Mouse (Mus musculus): ENCODE measurements around the gene Etfdh.
A peak's percentile ranks its signal among the peaks of the same experiment; 100 is the strongest.
"Not testable (repeated sequence)": the region's sequence is repeated elsewhere in the genome, so short reads cannot be mapped to it uniquely, and the experiment has no call there.

Gene Etfdh

GRCm38 (mm10) chr3:79578164-79578563 is 51.1 kb downstream of the Etfdh start:
- no peak for ATAC-seq (ENCODE audit: insufficient number of reproducible peaks, low FRiP score, low TSS enrichment)

- no peak for ATAC-seq (ENCODE audit: insufficient number of reproducible peaks, low FRiP score, low TSS enrichment)
Observed at GRCm38 (mm10) chr3:79577606-79578005, 51.7 kb downstream of the Etfdh start.

- no peak for ATAC-seq (ENCODE audit: insufficient number of reproducible peaks, low FRiP score, low TSS enrichment)
Observed at GRCm38 (mm10) chr3:79576865-79577264, 52.4 kb downstream of the Etfdh start.

- no peak for ATAC-seq (ENCODE audit: insufficient number of reproducible peaks, low FRiP score, low TSS enrichment)
Observed at GRCm38 (mm10) chr3:79576468-79576816, 52.9 kb downstream of the Etfdh start.

GRCm38 (mm10) chr3:79575576-79576467 is 53.5 kb downstream of the Etfdh start:
- ATAC-seq (ENCODE audit: insufficient number of reproducible peaks, low FRiP score, low TSS enrichment), result no peak

GRCm38 (mm10) chr3:79574336-79574735 is 55.0 kb downstream of the Etfdh start:
- no peak for ATAC-seq (ENCODE audit: insufficient number of reproducible peaks, low FRiP score, low TSS enrichment)

- ATAC-seq (ENCODE audit: insufficient number of reproducible peaks, low FRiP score, low TSS enrichment), result not testable (repeated sequence)
Observed at GRCm38 (mm10) chr3:79573376-79573775, 55.9 kb downstream of the Etfdh start.

GRCm38 (mm10) chr3:79572399-79572798 is 56.9 kb downstream of the Etfdh start:
- no peak for ATAC-seq (ENCODE audit: insufficient number of reproducible peaks, low FRiP score, low TSS enrichment)

GRCm38 (mm10) chr3:79569351-79569681 is 60.0 kb downstream of the Etfdh start:
- no peak for ATAC-seq (ENCODE audit: insufficient number of reproducible peaks, low FRiP score, low TSS enrichment)

- no peak for ATAC-seq (ENCODE audit: insufficient number of reproducible peaks, low FRiP score, low TSS enrichment)
Observed at GRCm38 (mm10) chr3:79568629-79569350, 60.5 kb downstream of the Etfdh start.

- ATAC-seq (ENCODE audit: insufficient number of reproducible peaks, low FRiP score, low TSS enrichment), result peak; percentile 91
Observed at GRCm38 (mm10) chr3:79567703-79568362, 61.5 kb downstream of the Etfdh start, which contains the start of gene Fnip2. Gene Fnip2 (minus strand): TSS chr3:79567796.

GRCm38 (mm10) chr3:79566716-79567691 is 62.3 kb downstream of the Etfdh start:
- ATAC-seq (ENCODE audit: insufficient number of reproducible peaks, low FRiP score, low TSS enrichment), result peak; percentile 47

GRCm38 (mm10) chr3:79564875-79565606 is 64.3 kb downstream of the Etfdh start:
- ATAC-seq (ENCODE audit: insufficient number of reproducible peaks, low FRiP score, low TSS enrichment), result no peak

GRCm38 (mm10) chr3:79563511-79563910 is 65.8 kb downstream of the Etfdh start:
- ATAC-seq (ENCODE audit: insufficient number of reproducible peaks, low FRiP score, low TSS enrichment), result no peak

GRCm38 (mm10) chr3:79561784-79562715 is 67.2 kb downstream of the Etfdh start:
- no peak for ATAC-seq (ENCODE audit: insufficient number of reproducible peaks, low FRiP score, low TSS enrichment)

- ATAC-seq (ENCODE audit: insufficient number of reproducible peaks, low FRiP score, low TSS enrichment), result no peak
Observed at GRCm38 (mm10) chr3:79560555-79560954, 68.7 kb downstream of the Etfdh start.

GRCm38 (mm10) chr3:79559773-79560045 is 69.6 kb downstream of the Etfdh start:
- ATAC-seq (ENCODE audit: insufficient number of reproducible peaks, low FRiP score, low TSS enrichment), result no peak

- ATAC-seq (ENCODE audit: insufficient number of reproducible peaks, low FRiP score, low TSS enrichment), result no peak
Observed at GRCm38 (mm10) chr3:79559021-79559772, 70.1 kb downstream of the Etfdh start.
